Mouse (Mus musculus): ENCODE measurements around the gene Col5a2. TPM values are rescaled to one million over a fixed set of nuclear protein-coding genes. Genes with fewer than 3 reads are reported as not detected.

The Col5a2 gene
- polyA plus RNA-seq, 1 experiment from 2014 or later: 51.8 TPM

DNA sequence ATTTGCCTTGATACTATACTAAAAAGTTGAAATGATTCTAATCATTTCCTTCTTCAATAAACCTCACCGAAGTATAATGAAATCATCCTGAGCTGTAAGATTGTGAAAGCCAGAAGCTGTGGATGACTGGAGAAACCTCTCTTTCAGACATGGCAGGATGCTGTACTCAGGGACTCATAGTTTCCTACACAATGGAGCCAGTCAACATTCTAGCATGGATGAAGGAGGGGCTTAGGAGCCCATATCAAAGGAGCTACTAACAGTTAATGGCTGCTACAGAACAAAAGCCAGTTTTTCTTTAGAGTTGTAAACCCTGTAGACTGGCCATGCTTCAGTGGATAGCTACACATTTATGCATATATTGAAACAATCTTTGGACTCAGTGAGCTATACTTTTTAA, 12.6 kb downstream of the Col5a2 start:
- Histone ChIP-seq H3K27me3 (replicated peaks; ENCODE audit: insufficient read depth, low read length) (no peaks in the 10 kb centered on the region), H3K4me2 (replicated peaks; ENCODE audit: low read depth, low read length) (no peak overlapping the region), H3K9me3 (ENCODE audit: low read length) (no peaks in the 10 kb centered on the region), H3K27ac (ENCODE audit: low read length) (no peak overlapping the region), H3K36me3 (ENCODE audit: insufficient read depth, low read length) (no peaks in the 10 kb centered on the region), H3K4me1 (ENCODE audit: insufficient read depth, low read depth, low read length) (no peaks in the 10 kb centered on the region), H3K4me3 (ENCODE audit: low read depth, low read length) (no peak overlapping the region), H3K9ac (replicated peaks; ENCODE audit: low read depth) (no peak overlapping the region)
- ATAC-seq (no peak), DNase-seq (ENCODE audit: low spot score) (no peak)
- TF ChIP-seq EP300 (IDR thresholded peaks at IDR 0.05) (no peak), CTCF (IDR thresholded peaks at IDR 0.05) (no peak)
- WGBS: 77% methylated on average over 1 of the region's 1 CpGs

DNA sequence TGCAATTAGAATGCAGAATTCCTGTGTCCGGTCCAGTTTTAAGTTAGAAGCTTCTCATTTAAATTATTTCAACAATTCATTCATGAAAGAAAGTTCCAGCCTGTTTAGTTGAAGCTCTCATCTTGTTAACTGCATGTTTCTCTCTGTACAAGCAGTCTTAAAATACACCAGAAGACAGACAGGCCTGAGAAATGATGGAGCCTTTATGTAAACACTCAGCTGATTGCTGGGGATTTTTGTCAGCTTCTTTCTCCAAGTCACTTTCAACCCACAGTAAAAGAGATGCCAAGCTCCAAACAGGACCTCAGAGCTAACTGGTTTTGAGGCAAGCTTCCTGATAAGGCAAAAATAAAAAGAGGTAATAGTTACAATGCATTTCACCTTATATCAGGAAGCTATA, 14.8 kb downstream of the Col5a2 start:
- Histone ChIP-seq H3K9ac (replicated peaks; ENCODE audit: low read depth) (no peak overlapping the region), H3K4me3 (ENCODE audit: low read depth, low read length) (no peak overlapping the region), H3K9me3 (ENCODE audit: low read length) (no peaks in the 10 kb centered on the region), H3K27ac (ENCODE audit: low read length) (no peak overlapping the region), H3K27me3 (replicated peaks; ENCODE audit: insufficient read depth, low read length) (no peaks in the 10 kb centered on the region), H3K4me2 (replicated peaks; ENCODE audit: low read depth, low read length) (no peak overlapping the region), H3K4me1 (ENCODE audit: insufficient read depth, low read depth, low read length) (no peaks in the 10 kb centered on the region), H3K36me3 (ENCODE audit: insufficient read depth, low read length) (no peaks in the 10 kb centered on the region)
- ATAC-seq (no peak), DNase-seq (ENCODE audit: low spot score) (no peak)
- TF ChIP-seq CTCF (IDR thresholded peaks at IDR 0.05): no peak
- TF ChIP-seq EP300 (IDR thresholded peaks at IDR 0.05): no peak
- 89% methylated on average over 1 of the region's 1 CpGs for WGBS

DNA sequence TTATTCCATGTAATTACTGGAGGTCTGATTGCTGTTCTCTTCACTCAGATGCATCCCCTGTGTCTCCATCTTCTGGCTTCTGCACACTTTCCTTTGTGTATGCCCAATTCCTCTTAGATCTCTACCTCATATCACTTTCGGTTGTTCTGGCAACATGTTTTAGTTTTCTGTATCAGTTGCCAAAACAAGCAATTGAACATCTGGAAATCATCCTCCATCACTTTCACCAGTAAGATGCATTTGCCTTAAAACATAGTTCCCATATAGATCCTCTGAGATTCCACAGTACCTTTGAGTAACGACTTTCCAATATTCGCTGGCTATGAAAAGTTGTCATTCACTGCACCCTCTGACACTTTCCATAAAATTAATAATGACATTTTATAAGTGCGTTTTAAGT, 20.1 kb downstream of the Col5a2 start:
- H3K4me3 ChIP-seq (ENCODE audit: low read depth, low read length): no peak overlapping the region
- no peak for DNase-seq (ENCODE audit: low spot score)
- no peaks in the 10 kb centered on the region for H3K9me3 ChIP-seq (ENCODE audit: low read length)
- H3K27ac ChIP-seq (ENCODE audit: low read length): no peak overlapping the region
- no peak for TF ChIP-seq EP300 (IDR thresholded peaks at IDR 0.05)
- ATAC-seq: no peak
- H3K36me3 ChIP-seq (ENCODE audit: insufficient read depth, low read length): no peaks in the 10 kb centered on the region
- H3K4me2 ChIP-seq (replicated peaks; ENCODE audit: low read depth, low read length): no peak overlapping the region
- 70% methylated on average over 4 of the region's 4 CpGs for WGBS
- H3K27me3 ChIP-seq (replicated peaks; ENCODE audit: insufficient read depth, low read length): no peaks in the 10 kb centered on the region
- H3K4me1 ChIP-seq (ENCODE audit: insufficient read depth, low read depth, low read length): no peaks in the 10 kb centered on the region
- no peak overlapping the region for H3K9ac ChIP-seq (replicated peaks; ENCODE audit: low read depth)

DNA sequence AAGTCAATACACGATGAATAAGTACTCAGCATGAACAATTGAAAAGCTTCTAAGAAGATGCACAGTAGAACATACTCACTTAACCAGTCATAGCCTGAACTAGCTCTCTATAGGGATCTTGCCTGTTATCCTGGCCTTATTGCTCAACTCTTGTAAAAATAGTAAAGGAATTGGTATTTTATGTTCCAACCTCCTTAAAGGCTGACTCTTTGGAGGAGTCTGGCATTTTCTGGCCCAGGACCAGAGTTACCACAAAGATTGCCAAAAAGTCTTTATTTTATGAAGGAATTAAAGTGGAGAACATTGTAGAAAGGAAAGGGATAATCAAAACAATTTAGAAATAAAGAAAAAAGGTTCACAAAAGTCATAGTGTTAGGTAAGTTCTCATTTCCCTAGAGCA, 21.2 kb downstream of the Col5a2 start:
- no peak for ATAC-seq
- Histone ChIP-seq H3K27me3 (replicated peaks; ENCODE audit: insufficient read depth, low read length) (no peaks in the 10 kb centered on the region), H3K27ac (ENCODE audit: low read length) (no peak overlapping the region), H3K4me3 (ENCODE audit: low read depth, low read length) (no peak overlapping the region), H3K9ac (replicated peaks; ENCODE audit: low read depth) (no peak overlapping the region), H3K9me3 (ENCODE audit: low read length) (no peaks in the 10 kb centered on the region), H3K36me3 (ENCODE audit: insufficient read depth, low read length) (no peaks in the 10 kb centered on the region), H3K4me2 (replicated peaks; ENCODE audit: low read depth, low read length) (no peak overlapping the region), H3K4me1 (ENCODE audit: insufficient read depth, low read depth, low read length) (no peaks in the 10 kb centered on the region)
- WGBS: 82% methylated on average over 1 of the region's 1 CpGs
- DNase-seq (ENCODE audit: low spot score): no peak
- TF ChIP-seq CTCF (IDR thresholded peaks at IDR 0.05): no peak
- no peak for TF ChIP-seq EP300 (IDR thresholded peaks at IDR 0.05)

DNA sequence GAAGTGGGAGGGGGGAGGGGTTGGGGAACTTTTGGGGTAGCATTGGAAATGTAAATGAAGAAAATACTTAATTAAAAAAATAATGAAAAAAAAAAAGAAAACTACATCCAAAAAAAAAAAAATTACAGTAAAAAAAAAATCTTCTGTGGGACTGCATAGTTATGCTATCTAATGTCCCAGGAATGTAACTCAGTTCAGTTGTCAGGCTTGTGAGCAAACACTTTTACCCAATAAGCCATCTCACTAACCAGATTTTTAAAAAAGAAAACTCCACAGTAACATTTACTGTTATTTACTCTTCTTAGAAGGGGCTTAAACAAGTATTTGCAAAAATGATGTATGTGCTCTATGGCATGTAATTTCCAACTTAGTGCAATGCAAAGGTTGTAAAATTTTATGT, 24.0 kb downstream of the Col5a2 start:
- H3K4me3 ChIP-seq (ENCODE audit: low read depth, low read length): no peak overlapping the region
- H3K9me3 ChIP-seq (ENCODE audit: low read length): no peaks in the 10 kb centered on the region
- H3K9ac ChIP-seq (replicated peaks; ENCODE audit: low read depth): no peak overlapping the region
- no peaks in the 10 kb centered on the region for H3K4me1 ChIP-seq (ENCODE audit: insufficient read depth, low read depth, low read length)
- no peaks in the 10 kb centered on the region for H3K36me3 ChIP-seq (ENCODE audit: insufficient read depth, low read length)
- H3K27me3 ChIP-seq (replicated peaks; ENCODE audit: insufficient read depth, low read length): no peaks in the 10 kb centered on the region
- TF ChIP-seq CTCF (IDR thresholded peaks at IDR 0.05) (no peak), EP300 (IDR thresholded peaks at IDR 0.05) (no peak)
- ATAC-seq: no peak
- H3K4me2 ChIP-seq (replicated peaks; ENCODE audit: low read depth, low read length): no peak overlapping the region
- no peak overlapping the region for H3K27ac ChIP-seq (ENCODE audit: low read length)
- DNase-seq (ENCODE audit: low spot score): no peak

DNA sequence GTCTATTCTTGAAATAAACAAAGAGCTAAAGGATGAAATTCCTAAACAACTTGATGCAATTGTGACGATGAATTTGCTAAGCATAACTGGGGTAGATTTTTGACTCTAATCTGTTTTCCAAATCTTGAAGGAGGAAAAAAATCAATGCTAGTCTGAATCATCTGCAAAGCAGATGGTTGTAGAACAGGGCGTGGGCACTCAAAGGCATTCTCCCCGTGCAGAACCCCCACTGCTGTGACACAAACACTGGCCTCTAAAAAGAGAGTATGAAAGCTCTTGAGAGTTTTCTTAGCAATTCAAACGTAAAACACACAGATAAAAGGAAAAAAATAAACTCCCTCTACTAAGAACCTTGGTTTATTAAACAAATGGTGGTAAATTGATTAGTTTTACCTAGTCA, 30.3 kb downstream of the Col5a2 start:
- WGBS: 45% methylated on average over 4 of the region's 4 CpGs
- Histone ChIP-seq H3K27me3 (replicated peaks; ENCODE audit: insufficient read depth, low read length) (no peaks in the 10 kb centered on the region), H3K27ac (ENCODE audit: low read length) (no peak overlapping the region), H3K4me3 (ENCODE audit: low read depth, low read length) (no peak overlapping the region), H3K9ac (replicated peaks; ENCODE audit: low read depth) (no peak overlapping the region), H3K4me2 (replicated peaks; ENCODE audit: low read depth, low read length) (no peak overlapping the region), H3K4me1 (ENCODE audit: insufficient read depth, low read depth, low read length) (no peaks in the 10 kb centered on the region), H3K9me3 (ENCODE audit: low read length) (no peaks in the 10 kb centered on the region), H3K36me3 (ENCODE audit: insufficient read depth, low read length) (no peaks in the 10 kb centered on the region)
- no peak for TF ChIP-seq EP300 (IDR thresholded peaks at IDR 0.05)
- TF ChIP-seq CTCF (IDR thresholded peaks at IDR 0.05): no peak
- DNase-seq (ENCODE audit: low spot score) (no peak), ATAC-seq (no peak)

DNA sequence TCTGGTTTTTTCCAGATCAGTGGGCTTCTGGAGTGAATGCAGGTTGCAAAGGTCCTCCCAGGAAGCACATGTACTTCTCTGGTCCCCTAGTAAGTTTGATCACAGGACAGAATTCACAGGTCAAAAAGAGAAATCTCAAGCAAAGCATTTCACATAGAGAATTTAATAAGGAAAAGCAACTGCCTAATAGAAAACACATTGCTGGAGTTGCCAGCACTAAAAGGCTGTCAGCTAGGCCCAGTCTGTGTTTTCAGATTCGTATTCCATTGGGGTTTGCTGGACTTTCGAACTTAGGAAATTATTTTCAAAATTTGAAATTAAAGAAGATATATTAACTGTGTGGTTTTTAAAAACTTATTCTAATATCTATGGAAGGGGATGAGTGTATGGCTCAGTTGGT, 42.3 kb downstream of the Col5a2 start:
- TF ChIP-seq CTCF (IDR thresholded peaks at IDR 0.05) (no peak), EP300 (IDR thresholded peaks at IDR 0.05) (no peak)
- Histone ChIP-seq H3K36me3 (ENCODE audit: insufficient read depth, low read length) (no peaks in the 10 kb centered on the region), H3K9me3 (ENCODE audit: low read length) (no peaks in the 10 kb centered on the region), H3K27me3 (replicated peaks; ENCODE audit: insufficient read depth, low read length) (no peaks in the 10 kb centered on the region), H3K4me1 (ENCODE audit: insufficient read depth, low read depth, low read length) (no peaks in the 10 kb centered on the region), H3K27ac (ENCODE audit: low read length) (no peak overlapping the region), H3K9ac (replicated peaks; ENCODE audit: low read depth) (no peak overlapping the region), H3K4me2 (replicated peaks; ENCODE audit: low read depth, low read length) (no peak overlapping the region), H3K4me3 (ENCODE audit: low read depth, low read length) (no peak overlapping the region)
- no peak for DNase-seq (ENCODE audit: low spot score)
- WGBS: 90% methylated on average over 2 of the region's 2 CpGs
- ATAC-seq: no peak

All from lung, postnatal 0 days (tissue).